Mouse (Mus musculus): ENCODE data around the gene Slc5a2.
A peak's percentile ranks its signal among the peaks of the same experiment; 100 is the strongest.

Slc5a2 gene

GRCm38 (mm10) chr7:128252609-128253008, 12.8 kb upstream of the Slc5a2 start:
- DNase-seq, result no peak

DNA sequence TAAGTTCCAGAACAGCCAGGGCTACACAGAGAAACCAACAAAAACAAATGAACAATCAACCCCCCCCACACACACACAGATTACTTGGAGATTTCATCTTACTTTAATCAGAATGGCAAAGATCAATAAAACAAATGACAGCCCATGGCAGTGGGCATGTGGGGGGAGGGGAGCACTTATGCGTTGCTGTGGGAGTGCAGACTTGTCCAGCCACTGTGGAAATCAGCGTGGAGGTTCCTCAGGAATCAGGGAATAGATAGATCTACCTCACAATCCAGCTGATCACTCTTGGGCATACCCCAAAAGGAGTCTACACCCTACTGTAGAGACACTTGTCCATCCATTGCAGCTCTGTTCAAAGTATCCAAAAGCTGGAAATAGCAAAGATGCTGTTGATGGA, 10.5 kb upstream of the Slc5a2 start:
- DNase-seq, result no peak

GRCm38 (mm10) chr7:128255757-128256156, 9.7 kb upstream of the Slc5a2 start:
- DNase-seq, result no peak

- DNase-seq, result no peak
These were observed 8.6 kb upstream of the Slc5a2 start for GRCm38 (mm10) chr7:128256783-128257334.

- DNase-seq, result no peak
These were observed 599 bp downstream of the Slc5a2 start for GRCm38 (mm10) chr7:128266056-128266455.

- DNase-seq, result no peak
These were observed 1.9 kb downstream of the Slc5a2 start for GRCm38 (mm10) chr7:128267391-128267790.

DNA sequence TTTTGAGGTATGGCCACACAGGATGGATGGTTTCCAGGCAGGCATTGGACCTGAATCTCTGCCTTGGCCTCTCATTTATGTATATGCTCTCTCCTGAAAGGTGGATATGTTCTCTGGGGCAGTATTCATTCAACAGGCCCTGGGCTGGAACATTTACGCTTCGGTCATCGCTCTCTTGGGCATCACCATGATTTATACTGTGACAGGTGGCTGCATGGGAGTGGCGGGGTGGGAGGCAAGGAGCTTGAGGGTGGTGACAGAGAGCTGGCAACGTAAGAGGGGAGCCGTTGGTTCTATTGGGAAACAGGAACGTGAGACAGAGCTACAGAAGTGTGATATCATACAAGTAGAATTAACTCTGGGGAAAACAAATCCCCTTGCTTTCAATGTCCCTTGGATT, 2.4 kb downstream of the Slc5a2 start:
- DNase-seq, result no peak

DNA sequence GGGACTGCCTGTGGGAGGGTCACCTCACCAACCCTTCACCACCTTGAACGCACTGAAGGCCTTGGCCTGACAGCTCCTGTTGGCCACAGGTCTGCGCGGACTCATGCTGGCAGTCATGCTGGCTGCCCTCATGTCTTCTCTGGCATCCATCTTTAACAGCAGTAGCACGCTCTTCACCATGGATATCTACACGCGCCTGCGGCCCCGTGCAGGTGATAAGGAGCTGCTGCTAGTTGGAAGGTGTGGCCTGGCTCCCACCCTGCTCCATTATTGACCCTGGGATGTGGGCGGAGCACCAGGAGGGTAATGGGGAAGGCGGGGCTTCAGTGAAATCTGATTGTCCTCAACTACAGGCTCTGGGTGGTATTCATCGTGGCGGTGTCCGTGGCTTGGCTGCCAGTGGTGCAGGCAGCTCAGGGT, 5.0 kb downstream of the Slc5a2 start:
- peak; percentile 59 to 60 for DNase-seq

- DNase-seq, result peak; percentile 32 to 36
These were observed 6.0 kb downstream of the Slc5a2 start for GRCm38 (mm10) chr7:128271496-128271895.

DNA sequence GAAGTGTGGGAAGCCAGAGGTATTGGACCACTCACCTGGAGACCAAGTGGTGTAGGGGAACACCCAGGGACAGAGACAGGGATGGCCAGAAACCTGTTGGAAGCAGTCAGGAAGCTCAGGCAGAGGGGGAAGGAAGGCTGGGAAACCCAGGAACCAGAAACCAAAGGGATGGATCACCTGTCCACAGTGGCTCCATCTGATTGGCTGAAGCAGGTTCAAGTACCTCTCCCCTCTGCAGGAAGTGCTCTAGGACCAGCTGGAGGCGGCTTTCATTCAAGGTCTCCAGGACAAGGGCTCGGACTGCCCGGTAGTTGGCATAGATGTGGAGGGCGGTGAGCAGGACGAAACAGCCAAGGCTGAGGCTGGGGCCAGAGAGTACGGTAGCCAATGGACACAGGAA, 10.6 kb downstream of the Slc5a2 start:
- DNase-seq, result no peak

DNA sequence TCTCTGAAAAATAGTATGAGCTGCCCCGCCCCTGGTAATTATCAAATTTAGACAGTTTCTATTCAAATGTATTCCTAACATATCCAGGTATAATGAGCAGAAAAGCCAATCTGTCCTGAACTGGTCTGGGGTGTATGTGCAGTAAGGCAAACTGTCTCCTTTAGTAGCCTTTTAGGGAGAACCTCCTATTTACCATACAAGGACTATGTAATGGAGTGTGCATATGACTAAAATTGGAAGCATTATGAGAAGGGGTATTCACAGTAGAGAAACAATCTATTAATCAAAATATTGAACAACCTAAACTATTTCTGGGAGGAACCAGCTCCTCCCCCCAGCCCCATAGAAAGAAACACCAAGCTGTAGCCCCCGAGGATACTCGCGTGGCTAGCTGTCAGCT, 14.3 kb downstream of the Slc5a2 start:
- DNase-seq, result no peak

DNA sequence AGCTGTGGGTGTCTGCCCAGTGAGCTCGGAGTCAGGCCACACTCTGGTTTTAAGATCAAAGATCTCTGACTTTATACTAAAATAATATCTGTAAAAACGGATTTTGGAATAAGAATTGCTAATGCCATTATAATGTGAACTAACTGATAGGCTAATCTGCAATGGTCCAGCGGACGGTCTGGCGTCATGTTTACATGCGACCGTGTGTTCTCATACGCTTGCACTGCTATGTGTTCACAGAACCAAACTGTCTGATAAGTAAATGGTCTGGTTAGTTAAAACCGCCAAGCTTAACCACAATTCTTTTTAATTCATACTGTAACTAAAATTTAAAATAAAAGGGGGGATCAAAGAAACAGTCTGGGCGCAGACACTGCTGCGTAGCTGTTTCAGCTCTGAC, 16.3 kb downstream of the Slc5a2 start:
- DNase-seq, result no peak

GRCm38 (mm10) chr7:128282532-128283244, 17.2 kb downstream of the Slc5a2 start:
- no peak for DNase-seq

DNA sequence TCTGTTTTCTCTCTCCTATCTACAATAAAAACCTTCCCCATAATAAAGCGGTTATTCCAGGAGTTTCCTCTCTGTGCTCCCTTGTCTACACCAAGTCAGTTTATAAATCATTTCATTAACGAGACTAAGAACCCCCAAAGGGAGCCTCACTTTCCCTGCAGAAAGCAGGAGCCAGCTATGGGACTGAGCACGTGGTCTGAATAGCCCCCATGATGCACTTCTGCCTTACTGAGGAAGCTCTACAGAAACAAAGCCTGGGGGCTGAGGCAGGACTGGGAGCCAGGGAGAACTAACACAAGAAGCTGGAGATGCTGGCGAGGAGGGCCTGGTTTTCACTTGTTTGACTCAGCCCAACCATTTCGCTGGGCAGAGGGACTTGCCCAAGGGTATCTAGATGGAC, 18.6 kb downstream of the Slc5a2 start:
- DNase-seq, result no peak

- DNase-seq, result no peak
These were observed 19.6 kb downstream of the Slc5a2 start for GRCm38 (mm10) chr7:128285060-128285459.

GRCm38 (mm10) chr7:128288923-128289544, 23.6 kb downstream of the Slc5a2 start:
- DNase-seq, result no peak

DNA sequence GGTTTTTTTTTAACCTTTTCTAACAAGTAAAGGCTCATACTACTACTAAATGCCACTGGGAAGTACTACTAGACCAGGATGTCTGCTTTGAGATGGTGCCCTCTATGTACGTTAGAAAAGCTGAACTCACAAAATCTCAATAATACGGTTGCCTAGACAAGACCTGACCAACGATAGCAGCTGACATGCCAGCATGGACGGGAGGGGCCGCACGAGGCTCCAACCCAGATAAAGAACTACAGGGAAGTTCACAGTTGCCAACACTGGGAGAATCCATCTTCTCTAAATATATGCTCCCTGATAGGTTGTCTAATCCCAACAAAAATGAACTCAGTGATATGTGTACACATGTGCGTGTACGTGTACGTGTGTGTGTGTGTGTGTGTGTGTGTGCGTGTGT, 29.3 kb downstream of the Slc5a2 start:
- no peak for DNase-seq

DNA sequence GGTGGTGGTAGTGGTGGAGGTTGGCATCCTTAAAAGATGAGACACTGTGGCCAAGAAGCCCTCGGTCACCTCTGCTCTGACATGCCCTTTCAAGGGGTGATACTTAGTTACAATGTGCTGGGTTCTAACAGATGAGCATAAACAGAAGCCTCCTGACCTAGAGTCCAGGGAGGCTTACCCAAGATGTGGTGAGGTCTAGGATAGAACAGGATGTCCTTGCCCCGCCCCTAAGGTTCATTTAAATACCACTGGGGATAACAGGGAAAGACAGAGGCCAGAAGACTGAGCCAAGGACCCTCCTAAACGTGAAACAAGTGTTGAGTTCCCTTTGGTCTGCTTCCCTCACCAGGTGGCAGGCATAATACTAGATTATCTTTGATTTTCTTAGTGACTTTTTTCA, 31.1 kb downstream of the Slc5a2 start:
- DNase-seq, result no peak

GRCm38 (mm10) chr7:128297291-128297616, 31.8 kb downstream of the Slc5a2 start:
- DNase-seq, result no peak

- peak; percentile 83 to 88 for DNase-seq
These were observed 32.4 kb downstream of the Slc5a2 start, which contains the start of gene BC017158 for GRCm38 (mm10) chr7:128297617-128298480. TSS of gene BC017158 (minus strand) at chr7:128298170.

DNA sequence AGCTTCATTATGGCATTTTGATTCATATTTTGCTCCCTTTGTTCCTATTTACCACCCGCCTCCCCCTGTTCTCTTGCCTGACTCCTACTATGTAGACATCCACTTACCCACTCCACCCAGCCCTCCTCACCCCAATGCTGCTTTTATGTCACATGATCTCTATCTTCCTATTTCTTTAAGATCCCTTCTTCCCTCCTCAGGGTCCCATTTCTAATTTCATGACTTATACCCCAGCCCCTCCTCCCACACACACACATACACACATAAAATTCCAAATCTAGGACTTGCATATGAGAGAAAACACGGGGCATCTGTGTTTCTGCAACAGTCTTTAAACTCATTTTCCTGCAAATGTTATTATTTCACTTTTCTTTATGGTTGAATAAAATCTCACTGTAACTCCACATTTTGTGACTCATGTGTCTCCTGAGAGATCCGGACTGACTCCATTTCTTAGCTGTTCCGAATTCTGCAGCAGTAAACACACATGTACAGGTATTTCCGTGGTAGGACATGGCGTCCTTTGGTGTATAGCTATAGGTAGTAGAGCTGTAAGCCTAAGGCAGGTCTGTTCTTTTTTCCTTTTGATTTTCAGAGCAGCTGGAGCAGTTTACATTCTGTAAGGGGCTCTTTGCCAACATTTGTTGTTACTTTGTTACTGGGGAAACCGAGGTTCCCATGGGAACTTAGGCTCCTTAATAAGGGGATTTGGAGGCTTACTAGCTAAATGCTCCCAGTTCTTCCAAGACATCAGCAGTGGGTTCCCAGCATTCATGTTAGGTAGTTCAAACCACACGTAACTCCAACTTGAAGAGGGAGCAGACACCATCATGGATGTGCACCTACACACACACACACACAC, 33.3 kb downstream of the Slc5a2 start:
- DNase-seq, result no peak

GRCm38 (mm10) chr7:128300952-128301351, 35.5 kb downstream of the Slc5a2 start:
- no peak for DNase-seq

GRCm38 (mm10) chr7:128302151-128302550, 36.7 kb downstream of the Slc5a2 start:
- DNase-seq, result no peak

All from cerebellum, adult 18-20 months (tissue).